Mouse (Mus musculus) MEL (cell line): ENCODE measurements around the gene Faap100. TPM values are rescaled to one million over a fixed set of nuclear protein-coding genes. Genes with fewer than 3 reads are reported as not detected.

Experiments used
- DNase-seq: peaks from one replicate; pipeline ENCODE4 v3.0.0; 2011; ENCODE audit warnings: low read depth, low spot score
- H3K27ac ChIP-seq: 2 replicates; pipeline ENCODE4 v1.5.1; 2012; ENCODE audit warnings: low read depth, mild to moderate bottlenecking, control low read depth, low read length, moderate library complexity; ENCODE audit not compliant: control insufficient read depth
- H3K27me3 ChIP-seq, 2 experiments: fragments of 150-350 bp in 1 of 2; sonication (generic) in 1 of 2; 2 replicates each; pipeline ENCODE4 v1.6.1; 2012; ENCODE audit warnings: low read length in 2 of 2, mild to moderate bottlenecking in 2 of 2, improper control_type of control experiment in 1 of 2, moderate library complexity in 1 of 2; ENCODE audit not compliant: insufficient read depth in 2 of 2, control insufficient read depth in 1 of 2
- H3K36me3 ChIP-seq, 2 experiments: 2 replicates each; pipeline ENCODE4 v1.6.1; 2012 to 2014; ENCODE audit warnings: low read length in 2 of 2, improper control_type of control experiment in 1 of 2, inconsistent platforms in 1 of 2, mild to moderate bottlenecking in 1 of 2; ENCODE audit not compliant: insufficient read depth in 2 of 2, control insufficient read depth in 1 of 2
- H3K4me1 ChIP-seq, 2 experiments: fragments of 150-350 bp in 1 of 2; sonication (generic) in 1 of 2; 2 replicates each; pipeline ENCODE4 v1.6.1; 2012; ENCODE audit warnings: low read length in 2 of 2, improper control_type of control experiment in 1 of 2, mild to moderate bottlenecking in 1 of 2; ENCODE audit not compliant: insufficient read depth in 2 of 2, control insufficient read depth in 1 of 2
- H3K4me3 ChIP-seq, 2 experiments: fragments of 150-350 bp in 1 of 2; sonication (generic) in 1 of 2; 2 replicates each; pipeline ENCODE4 v1.5.1; 2012; ENCODE audit warnings: low read depth in 2 of 2, low read length in 2 of 2, mild to moderate bottlenecking in 2 of 2, moderate library complexity in 2 of 2, control low read depth in 1 of 2, improper control_type of control experiment in 1 of 2; ENCODE audit not compliant: control insufficient read depth in 1 of 2, insufficient read depth in 1 of 2
- H3K79me2 ChIP-seq: 2 replicates; pipeline ENCODE4 v1.6.1; 2012; ENCODE audit warnings: mild to moderate bottlenecking, low read length, moderate library complexity; ENCODE audit not compliant: control insufficient read depth, poor library complexity, insufficient read depth
- H3K9ac ChIP-seq: 2 replicates; pipeline ENCODE4 v1.6.1; 2012; ENCODE audit warnings: low read depth, mild to moderate bottlenecking, control low read depth, low read length, moderate library complexity; ENCODE audit not compliant: control insufficient read depth, poor library complexity, severe bottlenecking
- H3K9me3 ChIP-seq: fragments of 150-350 bp; sonication (generic); replicated peaks from 2 replicates; pipeline ENCODE4 v1.6.1; 2012; ENCODE audit warnings: mild to moderate bottlenecking, low read length, improper control_type of control experiment, moderate library complexity; ENCODE audit not compliant: insufficient read depth
- BHLHE40 ChIP-seq: IDR thresholded peaks from 2 replicates; pipeline ENCODE4 v1.6.1; 2012; ENCODE audit warnings: low read depth, mild to moderate bottlenecking, inconsistent platforms, low read length, improper control_type of control experiment, borderline replicate concordance
- CTCF ChIP-seq, 3 experiments: IDR thresholded peaks in 2 of 3; conservative IDR thresholded peaks in 1 of 3; 2 replicates each; pipeline ENCODE4 v1.5.1; 2011 to 2012; ENCODE audit warnings: low read length in 3 of 3, low read depth in 2 of 3, mild to moderate bottlenecking in 2 of 3, improper control_type of control experiment in 1 of 3, inconsistent platforms in 1 of 3, mixed read lengths in 1 of 3, moderate library complexity in 1 of 3; ENCODE audit not compliant: control insufficient read depth in 1 of 3, insufficient read depth in 1 of 3, poor library complexity in 1 of 3, severe bottlenecking in 1 of 3
- E2F4 ChIP-seq: IDR thresholded peaks from 2 replicates; pipeline ENCODE4 v1.6.1; 2011; ENCODE audit warnings: low read depth, low read length, improper control_type of control experiment, borderline replicate concordance
- ELF1 ChIP-seq: IDR thresholded peaks from 2 replicates; pipeline ENCODE4 v1.6.1; 2014; ENCODE audit warnings: low read depth, mild to moderate bottlenecking, inconsistent platforms, low read length, improper control_type of control experiment, moderate library complexity
- EP300 ChIP-seq, 2 experiments: IDR thresholded peaks; 2 replicates each; pipeline ENCODE4 v1.6.1; 2011; ENCODE audit warnings: improper control_type of control experiment in 2 of 2, low read length in 2 of 2, low read depth in 1 of 2, mild to moderate bottlenecking in 1 of 2
- ETS1 ChIP-seq: IDR thresholded peaks from 2 replicates; pipeline ENCODE4 v1.6.1; 2012; ENCODE audit warnings: low read depth, mild to moderate bottlenecking, inconsistent platforms, low read length, improper control_type of control experiment, moderate library complexity
- GABPA ChIP-seq: IDR thresholded peaks from 2 replicates; pipeline ENCODE4 v1.6.1; 2012; ENCODE audit warnings: low read depth, mild to moderate bottlenecking, inconsistent platforms, low read length, improper control_type of control experiment, moderate library complexity
- HCFC1 ChIP-seq: IDR thresholded peaks from 2 replicates; pipeline ENCODE4 v1.6.1; 2012; ENCODE audit warnings: low read depth, mild to moderate bottlenecking, inconsistent platforms, low read length, improper control_type of control experiment, moderate library complexity
- JUND ChIP-seq: IDR thresholded peaks from 2 replicates; pipeline ENCODE4 v1.6.1; 2011; ENCODE audit warnings: low read depth, mild to moderate bottlenecking, improper control_type of control experiment, low read length
- MAFK ChIP-seq: IDR thresholded peaks from 2 replicates; pipeline ENCODE4 v1.6.1; 2011; ENCODE audit warnings: low read depth, mild to moderate bottlenecking, low read length, improper control_type of control experiment, borderline replicate concordance
- MAX ChIP-seq: IDR thresholded peaks from 2 replicates; pipeline ENCODE4 v1.6.1; 2011; ENCODE audit warnings: low read length, improper control_type of control experiment
- MAZ ChIP-seq: IDR thresholded peaks from 2 replicates; pipeline ENCODE4 v1.6.1; 2012; ENCODE audit warnings: low read depth, mild to moderate bottlenecking, inconsistent platforms, low read length, improper control_type of control experiment
- MEF2A ChIP-seq: IDR thresholded peaks from 2 replicates; pipeline ENCODE4 v1.6.1; 2014; ENCODE audit warnings: low read depth, mild to moderate bottlenecking, inconsistent platforms, low read length, improper control_type of control experiment; ENCODE audit not compliant: poor library complexity, insufficient replicate concordance, severe bottlenecking; ENCODE audit errors: extremely low read depth
- MXI1 ChIP-seq: IDR thresholded peaks from 2 replicates; pipeline ENCODE4 v1.6.1; 2011; ENCODE audit warnings: mild to moderate bottlenecking, low read depth, low read length, improper control_type of control experiment
- NELFE ChIP-seq: IDR thresholded peaks from 2 replicates; pipeline ENCODE4 v1.6.1; 2011; ENCODE audit warnings: low read depth, low read length, improper control_type of control experiment
- NRF1 ChIP-seq: IDR thresholded peaks from 2 replicates; pipeline ENCODE4 v1.6.1; 2014; ENCODE audit warnings: low read depth, mild to moderate bottlenecking, inconsistent platforms, low read length, improper control_type of control experiment, moderate library complexity; ENCODE audit not compliant: poor library complexity, insufficient read depth, severe bottlenecking
- POLR2AphosphoS2 ChIP-seq: IDR thresholded peaks from 2 replicates; pipeline ENCODE4 v1.6.1; 2011; ENCODE audit warnings: low read length, improper control_type of control experiment
- POLR2AphosphoS5 ChIP-seq: IDR thresholded peaks from 2 replicates; pipeline ENCODE4 v1.6.1; 2012; ENCODE audit warnings: low read depth, borderline replicate concordance, mild to moderate bottlenecking, inconsistent platforms, low read length, moderate library complexity, mixed read lengths
- RAD21 ChIP-seq: IDR thresholded peaks from 2 replicates; pipeline ENCODE4 v1.6.1; 2011; ENCODE audit warnings: mild to moderate bottlenecking, low read depth, low read length, improper control_type of control experiment
- TBP ChIP-seq: IDR thresholded peaks from 2 replicates; pipeline ENCODE4 v1.8.0; 2011; ENCODE audit warnings: low read depth, low read length, improper control_type of control experiment
- TCF12 ChIP-seq: IDR thresholded peaks from 2 replicates; pipeline ENCODE4 v1.6.1; 2014; ENCODE audit warnings: low read depth, mild to moderate bottlenecking, inconsistent platforms, low read length, improper control_type of control experiment, moderate library complexity
- ZC3H11A ChIP-seq: IDR thresholded peaks from 2 replicates; pipeline ENCODE4 v1.6.1; 2012; ENCODE audit warnings: low read depth, mild to moderate bottlenecking, inconsistent platforms, low read length, improper control_type of control experiment
- ZKSCAN1 ChIP-seq: IDR thresholded peaks from 2 replicates; pipeline ENCODE4 v1.6.1; 2012; ENCODE audit warnings: low read depth, mild to moderate bottlenecking, inconsistent platforms, low read length, improper control_type of control experiment, moderate library complexity
- ZMIZ1 ChIP-seq: IDR thresholded peaks from 2 replicates; pipeline ENCODE4 v1.6.1; 2012; ENCODE audit warnings: low read depth, mild to moderate bottlenecking, inconsistent platforms, low read length, improper control_type of control experiment, moderate library complexity
- polyA plus RNA-seq, 2 experiments: library from polyadenylated mRNA; stranded (reverse) in 1 of 2; unstranded in 1 of 2; fragments of >175 nt in 1 of 2; fragments of >200 nt in 1 of 2; gene quantifications; 2 replicates each; pipeline versions ENCODE4 v1.2.1 to v1.2.4; 2012; ENCODE audit warnings: low replicate concordance in 2 of 2, low read depth in 1 of 2; ENCODE audit not compliant: insufficient read length in 2 of 2, insufficient read depth in 1 of 2, missing spikeins in 1 of 2
- total RNA-seq: library from RNA; depleted of rRNA; stranded (reverse); fragments of 300-350 nt; gene quantifications from 2 replicates; pipeline ENCODE4 v1.2.3, GENCODE M21; 2012

Gene Faap100
- total and polyA plus RNA-seq, 3 experiments = 27.1 to 45.7 TPM; not detected in 1

GRCm38 (mm10) chr11:120354304-120355276 is 24.0 kb downstream of the Faap100 start:
- no peak for TF ChIP-seq ZMIZ1
- 0 out of 2 replicates have a peak, but pooled peaks have one; percentile 42 for TF ChIP-seq MAFK
- TF ChIP-seq MAZ = 0 out of 2 replicates have a peak, but pooled peaks have one; percentile 27
- peak; percentile 0; the same call in 1 of the 2 replicates for TF ChIP-seq MXI1
- TF ChIP-seq TBP = peak; percentile 81
- TF ChIP-seq MEF2A = no peak
- peaks cover 12 to 59% of the 10 kb centered on the region in 2 experiments for H3K4me1 ChIP-seq
- H3K27ac ChIP-seq = peak overlapping the region; percentile 83
- H3K27me3 ChIP-seq = no peaks in the 10 kb centered on the region
- H3K9me3 ChIP-seq = no peaks in the 10 kb centered on the region
- peaks cover 0 to 39% of the 10 kb centered on the region in 2 experiments; a peak in 2 of 4 replicates for H3K36me3 ChIP-seq
- no peaks in the 10 kb centered on the region for H3K79me2 ChIP-seq
- peak; percentile 58 for DNase-seq
- peak overlapping the region; percentile 26 to 48 for H3K4me3 ChIP-seq
- H3K9ac ChIP-seq = peak overlapping the region; percentile 47

- Histone ChIP-seq H3K36me3 (peaks cover 0 to 39% of the 10 kb centered on the region in 2 experiments; a peak in 2 of 4 replicates), H3K27ac (peak overlapping the region; percentile 83), H3K9me3 (no peaks in the 10 kb centered on the region), H3K4me3 (peak overlapping the region; percentile 29 to 56), H3K4me1 (peaks cover 12 to 59% of the 10 kb centered on the region in 2 experiments), H3K9ac (peak overlapping the region; percentile 57), H3K79me2 (peaks cover 5% of the 10 kb centered on the region), H3K27me3 (no peaks in the 10 kb centered on the region)
- peak; percentile 93 for DNase-seq
- no peak for TF ChIP-seq ZKSCAN1
- TF ChIP-seq BHLHE40 = peak; percentile 43; the same call in 1 of the 2 replicates
- no peak for TF ChIP-seq POLR2AphosphoS2
- TF ChIP-seq NRF1 = 0 out of 2 replicates have a peak, but pooled peaks have one; percentile 3
- peak; percentile 40 to 66 (median 60) for TF ChIP-seq CTCF (IDR thresholded peaks at IDR 0.05 in 2 of 3, conservative IDR thresholded peaks at IDR 0.05 in 1 of 3; ENCODE audit: control insufficient read depth in 1 of 3, insufficient read depth in 1 of 3, low read depth in 2 of 3, low read length in 3 of 3, poor library complexity in 1 of 3, severe bottlenecking in 1 of 3)
- TF ChIP-seq E2F4 = no peak
- peak; percentile 99 for TF ChIP-seq ETS1
- TF ChIP-seq ZC3H11A = no peak
- peak; percentile 19; the same call in 1 of the 2 replicates for TF ChIP-seq TCF12
- TF ChIP-seq ZMIZ1 = no peak; the same call in 1 of the 2 replicates
- TF ChIP-seq NELFE = no peak
- TF ChIP-seq JUND = no peak
- TF ChIP-seq EP300 (IDR thresholded peaks at IDR 0.05; ENCODE audit: low read depth in 1 of 2, low read length in 2 of 2) = peak; percentile 48 to 67; a peak in 3 of 4 replicates
- TF ChIP-seq HCFC1 = peak; percentile 14; the same call in 1 of the 2 replicates
- TF ChIP-seq ELF1 = peak; percentile 56; the same call in 1 of the 2 replicates
- TF ChIP-seq MXI1 = peak; percentile 56; the same call in 1 of the 2 replicates
- TF ChIP-seq TBP = peak; percentile 42; the same call in 1 of the 2 replicates
- no peak for TF ChIP-seq GABPA
- TF ChIP-seq RAD21 = peak; percentile 25
- no peak for TF ChIP-seq MAX
- TF ChIP-seq POLR2AphosphoS5 = no peak
Measured at GRCm38 (mm10) chr11:120353500-120354303, 24.9 kb downstream of the Faap100 start.
